Mouse (Mus musculus) c-Kit-positive CD71-positive TER-119-positive erythroid progenitor cells, embryonic 14.5 days (primary cell): ENCODE measurements around the gene Utp14b.

ENCODE experiments used
- DNase-seq: peaks from one replicate; pipeline ENCODE4 v3.0.0-alpha.2; 2013; ENCODE audit warnings: low spot score

Utp14b gene

DNA sequence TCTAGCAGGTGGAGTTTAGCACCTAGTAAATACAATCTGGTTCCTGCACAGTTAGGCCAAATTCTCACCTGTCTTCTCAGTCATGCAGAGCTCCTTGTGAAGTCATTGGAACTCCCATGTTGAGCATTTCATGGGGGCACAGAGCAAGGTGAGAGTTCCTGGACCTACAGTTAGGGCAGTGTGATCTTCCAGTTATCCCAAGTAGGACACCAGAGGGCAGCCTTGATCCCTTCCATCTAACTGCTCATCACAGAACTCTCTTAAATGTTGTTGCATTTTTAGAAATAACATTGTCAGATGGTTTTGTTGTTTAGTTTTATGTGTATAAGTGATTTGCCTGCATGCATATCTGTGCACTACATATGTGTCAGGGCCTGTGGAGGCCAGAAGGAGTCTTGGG lies 29.0 kb downstream of the Utp14b start:
- no peak for DNase-seq

DNA sequence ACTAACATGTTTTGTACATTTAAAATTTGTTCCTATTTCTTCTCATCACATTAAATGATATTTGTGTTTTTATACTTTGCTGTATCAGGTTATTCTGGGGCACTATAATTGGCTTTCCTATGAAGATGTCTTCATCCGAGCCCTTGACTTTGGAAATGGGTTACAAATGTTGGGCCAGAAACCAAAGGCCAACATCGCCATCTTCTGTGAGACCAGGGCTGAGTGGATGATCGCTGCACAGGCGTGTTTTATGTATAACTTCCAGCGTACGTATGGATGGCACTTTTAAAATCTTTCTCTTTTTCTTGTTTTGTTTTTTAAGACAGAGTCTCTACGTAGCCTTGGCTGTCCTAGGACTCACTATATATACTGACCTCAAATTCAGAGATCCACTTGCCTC lies 30.3 kb downstream of the Utp14b start:
- DNase-seq: no peak

DNA sequence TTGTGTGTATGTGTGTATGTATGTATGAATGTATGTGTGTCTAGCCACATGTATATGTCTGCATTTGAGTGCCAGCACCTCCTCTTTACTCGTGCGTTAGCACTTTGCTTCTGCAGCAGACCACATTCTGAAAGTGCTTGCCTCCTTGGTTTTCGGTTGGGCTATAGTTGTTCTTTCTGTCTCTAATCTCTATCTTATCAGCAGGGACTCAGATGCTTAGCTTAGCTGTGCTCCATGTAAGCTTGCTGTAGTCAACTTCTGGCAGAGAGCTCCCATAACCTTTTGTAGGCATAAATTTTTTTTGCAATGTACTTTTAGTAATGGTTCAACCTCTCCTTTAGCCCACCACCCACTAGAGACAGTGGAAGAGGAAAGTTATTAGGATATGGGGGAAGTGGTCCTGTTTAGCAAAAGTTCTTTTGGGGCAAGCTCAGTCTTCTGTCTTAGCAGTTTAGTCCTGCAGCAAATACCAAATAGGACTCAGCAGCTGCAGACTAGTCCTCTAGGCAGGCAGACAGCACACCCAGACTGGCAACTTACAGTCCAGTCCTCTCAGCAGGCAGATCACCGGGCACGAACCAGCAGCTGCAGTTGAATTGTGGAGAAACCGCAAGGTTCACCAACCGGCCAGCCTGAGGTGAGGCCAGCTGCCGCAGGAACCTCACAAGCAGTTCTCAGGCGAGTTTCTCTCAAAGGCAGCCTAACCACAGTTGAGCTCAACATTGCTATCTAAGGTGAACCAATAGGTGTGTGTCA lies 36.8 kb downstream of the Utp14b start:
- no peak for DNase-seq

DNA sequence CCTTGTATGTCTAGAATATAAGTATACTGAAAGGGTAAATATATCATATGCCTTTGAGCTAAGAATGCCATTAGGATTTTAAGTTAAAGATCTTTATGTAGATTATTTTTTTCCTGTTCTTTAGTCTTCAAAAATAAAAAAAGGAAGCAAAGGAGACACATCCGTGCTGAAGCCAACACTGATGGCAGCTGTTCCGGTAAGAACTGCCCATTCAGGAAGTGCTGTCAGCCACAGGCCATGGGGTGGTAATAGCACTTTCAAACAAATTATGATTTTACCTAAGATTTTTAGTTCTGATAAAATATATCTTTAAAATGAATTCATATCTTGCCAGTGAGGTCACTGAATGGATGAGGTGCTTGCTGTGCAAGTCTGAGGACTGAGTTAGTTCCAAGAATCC lies 38.5 kb downstream of the Utp14b start:
- DNase-seq: no peak

DNA sequence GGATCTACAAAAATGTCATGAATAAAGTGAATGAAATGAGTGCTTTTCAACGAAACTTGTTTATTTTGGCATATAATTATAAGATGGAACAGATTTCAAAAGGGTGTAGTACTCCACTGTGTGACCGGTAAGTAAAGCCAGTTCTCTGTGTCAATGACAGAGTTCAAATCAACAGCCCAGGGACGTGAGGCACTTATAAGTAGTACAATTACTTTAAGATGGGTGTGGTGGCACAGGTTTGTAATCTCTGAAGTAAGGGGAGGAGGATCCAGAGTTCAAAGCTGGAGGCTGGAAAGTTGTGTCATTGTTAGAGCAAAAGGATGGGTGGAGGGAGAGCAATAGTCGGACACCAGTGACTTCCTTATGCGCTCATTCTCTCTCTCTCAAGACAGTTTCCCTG lies 39.1 kb downstream of the Utp14b start:
- DNase-seq: no peak

DNA sequence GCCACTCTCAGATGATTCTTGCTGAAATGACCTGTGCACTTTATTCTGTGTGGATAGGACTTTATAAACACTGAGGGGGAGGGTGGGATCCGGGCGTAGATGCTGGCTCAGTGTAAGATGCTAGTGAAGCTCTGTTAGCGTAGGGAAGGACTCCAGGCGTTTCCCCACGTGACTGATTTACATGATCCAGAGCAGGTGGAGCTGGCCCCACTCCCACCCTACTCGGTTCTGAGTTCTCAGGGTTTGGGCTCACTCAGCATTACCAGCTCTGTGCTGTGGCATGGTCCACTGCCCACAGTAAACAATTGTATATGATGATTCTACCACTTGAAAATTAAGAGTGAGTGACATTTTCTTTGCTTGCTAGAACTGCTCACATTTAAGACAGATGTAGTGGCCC lies 40.3 kb downstream of the Utp14b start:
- DNase-seq: no peak

DNA sequence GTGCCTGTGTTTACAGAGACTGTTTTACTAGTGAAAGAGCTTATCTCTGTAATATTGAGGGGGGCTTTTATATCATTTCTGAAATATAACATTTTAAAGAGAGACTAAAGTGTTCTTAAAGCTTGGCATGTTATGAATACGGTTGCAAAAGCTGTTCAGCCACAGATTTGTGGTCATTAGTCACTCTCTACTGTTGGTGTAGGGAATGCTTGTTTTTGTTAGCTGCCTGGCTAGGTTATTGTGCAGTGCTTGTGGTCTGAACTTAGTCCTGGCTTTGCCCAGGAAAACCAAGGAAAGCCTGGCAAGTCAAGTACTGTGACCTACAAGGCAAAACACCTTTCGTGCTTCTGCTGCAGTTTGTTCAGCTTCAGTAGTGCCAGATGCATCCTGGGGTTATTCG lies 43.9 kb downstream of the Utp14b start:
- DNase-seq: no peak

DNA sequence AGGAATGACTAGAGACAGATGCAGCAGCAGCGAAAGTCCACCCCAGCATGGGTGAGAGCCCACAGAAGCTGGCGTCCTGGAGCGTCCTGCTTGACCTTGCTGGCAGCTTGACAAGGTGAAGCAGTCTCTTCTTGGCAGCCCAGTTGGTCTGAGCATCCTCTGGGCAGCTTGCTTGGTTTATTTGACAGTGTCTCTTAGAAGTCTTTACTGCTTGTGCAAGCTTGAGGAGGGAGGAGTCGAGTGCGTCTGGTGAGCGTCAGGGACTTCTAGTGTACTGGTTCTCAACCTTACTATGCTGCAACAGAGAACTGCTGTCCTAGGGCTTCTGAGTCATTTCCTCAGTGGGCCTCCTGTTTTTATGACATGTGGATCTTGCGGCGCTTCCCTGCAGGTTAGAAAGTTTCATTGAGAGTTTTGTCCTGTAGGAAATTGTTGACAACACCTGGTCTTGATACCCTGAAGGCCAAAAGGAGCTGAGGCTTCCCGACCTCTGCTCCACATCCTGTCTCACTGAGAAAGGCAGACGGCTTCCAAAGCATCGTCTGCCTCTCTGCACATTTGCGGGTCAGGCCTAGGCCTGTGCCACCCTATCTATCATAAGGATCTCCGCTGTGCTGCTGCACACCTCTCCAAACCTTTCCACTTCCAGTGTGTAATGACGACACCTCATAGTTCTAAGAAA lies 44.6 kb downstream of the Utp14b start:
- no peak for DNase-seq

DNA sequence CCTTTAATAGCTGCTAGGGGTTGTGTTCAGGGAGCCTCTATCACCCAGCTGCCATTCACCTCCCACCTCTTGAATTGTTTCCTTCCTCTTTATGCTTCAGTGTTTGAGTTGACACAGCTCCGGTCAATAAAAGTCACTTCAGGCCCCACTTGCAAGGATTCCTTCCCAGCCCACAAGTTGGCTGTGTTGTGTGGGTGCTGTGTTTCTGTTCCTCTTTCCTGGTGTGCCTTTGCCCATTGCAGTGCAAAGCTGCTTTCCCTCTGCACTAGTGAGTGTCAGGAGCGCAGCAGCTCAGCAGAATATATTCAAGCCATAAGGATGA lies 45.1 kb downstream of the Utp14b start:
- no peak for DNase-seq

DNA sequence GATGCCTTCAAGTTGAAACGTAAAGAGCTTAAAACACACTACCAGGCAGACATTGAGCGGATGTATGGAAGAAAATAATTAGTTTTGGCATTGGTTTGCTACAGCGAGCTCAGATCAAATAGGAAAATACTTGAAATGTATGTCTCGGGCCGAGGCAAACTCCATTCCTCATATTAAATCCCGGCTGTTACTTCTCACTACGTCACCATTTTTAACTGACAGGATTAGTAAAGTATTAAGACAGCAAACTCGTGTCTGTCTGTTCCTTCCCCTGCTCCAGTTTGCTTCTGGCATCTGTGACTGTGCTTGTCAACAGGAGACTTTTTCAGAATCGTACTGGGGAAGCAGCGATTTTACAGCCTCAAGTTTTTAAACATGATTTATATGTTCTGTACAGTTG lies 48.5 kb downstream of the Utp14b start:
- no peak for DNase-seq

DNA sequence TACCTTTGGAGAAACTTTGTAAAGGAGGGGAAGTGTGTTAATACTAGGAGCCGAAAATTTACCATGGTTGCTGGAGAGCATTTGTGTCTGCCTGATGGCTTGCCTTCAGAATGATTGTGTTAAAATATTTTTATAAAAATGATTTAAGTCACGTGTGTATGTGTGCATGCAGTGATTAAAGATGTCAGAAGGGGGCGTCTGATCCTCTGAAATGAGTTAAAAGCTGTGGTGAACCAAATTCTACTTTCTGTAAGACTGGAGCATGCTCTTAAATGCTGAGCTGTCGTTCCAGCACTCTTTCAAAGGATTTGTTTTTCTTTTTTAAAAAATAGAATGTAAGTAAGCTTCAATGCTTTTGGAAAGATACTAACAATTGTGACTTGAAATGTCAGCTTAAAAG lies 49.4 kb downstream of the Utp14b start:
- peak; percentile 3 for DNase-seq

DNA sequence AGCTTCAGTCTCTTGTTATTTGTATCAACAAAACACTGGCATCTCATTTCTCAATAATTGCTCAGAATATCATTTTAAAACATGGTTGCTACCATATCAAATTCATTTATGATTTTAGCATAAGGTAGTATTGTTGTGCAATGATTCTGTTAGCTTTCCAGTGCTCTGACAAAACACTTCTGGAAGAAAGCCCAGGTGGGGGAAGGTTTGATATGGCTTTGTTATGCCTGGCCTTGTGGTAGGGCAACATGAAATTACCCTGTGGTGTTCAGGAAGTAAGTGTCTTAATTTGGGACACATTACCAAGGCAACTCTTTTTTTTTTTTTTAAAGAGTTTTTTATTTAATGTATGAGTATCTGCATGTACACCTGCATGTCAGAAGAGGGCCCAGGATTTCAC lies 52.2 kb downstream of the Utp14b start:
- no peak for DNase-seq

DNA sequence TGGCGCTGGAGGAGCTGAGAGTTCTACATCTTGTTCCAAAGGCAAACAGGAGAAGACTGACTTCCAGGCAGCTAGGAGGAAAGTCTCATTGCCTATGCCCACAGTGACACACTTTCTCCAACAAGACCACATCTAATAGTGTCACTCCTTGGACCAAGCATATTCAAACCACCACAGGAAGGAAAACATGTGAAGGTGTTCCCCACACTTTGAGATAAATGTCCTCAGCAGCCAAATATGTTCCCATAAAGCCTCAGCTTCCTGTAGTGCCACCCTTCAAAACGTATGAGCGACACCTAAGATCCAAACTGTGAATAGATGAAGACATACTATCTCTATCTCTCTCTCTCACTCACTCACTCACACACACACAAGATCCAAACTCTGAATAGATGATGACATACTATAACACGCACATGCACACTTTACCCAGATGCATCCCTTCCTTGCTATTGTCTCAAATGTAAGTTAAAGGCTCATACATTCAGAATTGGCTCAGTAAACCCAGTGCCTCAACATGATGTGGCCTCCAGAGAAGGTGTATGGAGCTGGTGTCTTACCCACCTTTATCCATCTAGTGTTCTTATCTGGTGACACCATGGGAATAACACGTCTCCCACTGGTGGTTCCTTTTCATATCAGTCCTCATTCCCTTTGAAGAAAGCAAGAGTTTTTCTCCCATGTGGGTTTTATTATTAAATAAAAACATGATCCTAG lies 52.9 kb downstream of the Utp14b start:
- DNase-seq: no peak
